Mouse (Mus musculus) testis, postnatal 10 days (tissue): Measurements from ENCODE around the gene Vgll1.

Experiments used
- DNase-seq: peaks from one replicate; pipeline ENCODE4 v3.0.0; 2021; ENCODE audit warnings: low spot score

Gene Vgll1

DNA sequence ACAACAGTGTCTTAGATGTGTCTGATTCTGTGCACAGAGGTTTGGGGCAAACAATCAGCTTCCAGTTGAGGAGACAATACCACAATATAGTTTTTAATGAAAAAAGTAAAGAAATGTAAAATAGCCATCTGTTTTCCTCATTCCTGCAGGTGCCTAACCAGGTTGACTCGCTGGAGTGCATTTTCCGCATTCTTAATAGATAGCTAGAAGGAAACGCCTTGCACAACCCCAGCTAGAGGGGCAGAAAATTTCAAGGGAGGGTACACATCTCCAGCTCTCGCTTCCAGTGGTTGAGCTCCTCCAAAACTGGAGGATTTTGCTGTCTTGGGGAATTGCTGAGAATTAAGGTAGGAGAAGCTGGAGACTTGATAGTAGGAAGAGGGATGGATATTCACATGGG, at the start of gene Vgll1:
Gene Vgll1 (plus strand): TSS at position 301 of the 400 bp plus-strand sequence.
- DNase-seq, result no peak

GRCm38 (mm10) chrX:57042774-57043173, 45.1 kb upstream of the Vgll1 start, which contains the start of gene Brs3:
Gene Brs3, plus strand, starts transcription at chrX:57043074.
- no peak for DNase-seq

GRCm38 (mm10) chrX:57043869-57044268, 44.0 kb upstream of the Vgll1 start:
- no peak for DNase-seq

- no peak for DNase-seq
These were observed 35.1 kb upstream of the Vgll1 start for GRCm38 (mm10) chrX:57052848-57053173.

- peak; percentile 83 for DNase-seq
These were observed 34.5 kb upstream of the Vgll1 start, which contains the start of gene Htatsf1 for GRCm38 (mm10) chrX:57053174-57053992. Gene Htatsf1, plus strand, starts transcription at chrX:57053583.

GRCm38 (mm10) chrX:57053993-57054385, 33.9 kb upstream of the Vgll1 start:
- peak; percentile 36 for DNase-seq

DNA sequence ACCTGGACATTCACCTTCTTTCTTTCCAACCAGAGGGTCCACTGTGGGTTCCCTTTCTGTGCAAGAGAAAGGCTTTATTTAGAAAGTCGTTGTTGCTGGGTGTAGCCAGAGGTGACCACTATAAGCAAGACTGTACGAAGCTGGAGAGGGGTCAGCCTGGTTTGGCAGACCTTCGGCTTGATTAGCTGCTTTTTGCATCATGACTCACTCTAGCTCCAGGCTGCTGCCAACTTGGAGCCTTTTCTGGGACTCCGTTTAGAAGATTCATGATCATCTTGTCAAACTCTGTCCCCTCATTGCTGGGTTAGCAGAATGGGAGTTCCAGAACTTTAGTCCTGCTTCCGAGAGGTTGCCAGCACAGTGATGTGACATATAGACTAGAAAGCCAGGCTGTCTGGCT, 6.4 kb upstream of the Vgll1 start:
- no peak for DNase-seq

DNA sequence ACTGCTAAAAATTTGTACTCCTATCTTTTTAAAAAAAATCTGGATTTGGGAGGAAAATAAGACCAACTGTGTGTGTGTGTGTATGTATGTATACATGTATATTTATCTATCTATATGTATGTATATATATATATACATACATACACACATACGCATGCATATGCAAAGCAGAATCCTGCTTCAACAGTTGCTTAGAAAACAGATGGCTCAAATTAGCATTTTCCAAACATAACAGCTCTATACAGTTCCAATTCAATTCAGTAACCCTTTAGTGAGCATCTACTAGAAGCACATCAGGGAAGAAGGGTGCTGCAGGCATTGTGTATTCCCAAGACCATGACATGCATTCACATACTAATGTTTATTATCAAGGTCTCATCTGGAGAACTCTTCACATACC, 15.5 kb downstream of the Vgll1 start:
- no peak for DNase-seq

- DNase-seq, result no peak
These were observed 19.1 kb downstream of the Vgll1 start for GRCm38 (mm10) chrX:57106956-57107355.

GRCm38 (mm10) chrX:57118143-57118542, 30.2 kb downstream of the Vgll1 start:
- no peak for DNase-seq

GRCm38 (mm10) chrX:57120768-57121167, 32.9 kb downstream of the Vgll1 start:
- DNase-seq, result peak; percentile 41

- no peak for DNase-seq
These were observed 42.7 kb downstream of the Vgll1 start for GRCm38 (mm10) chrX:57130633-57131032.

- DNase-seq, result no peak
These were observed 49.7 kb downstream of the Vgll1 start for GRCm38 (mm10) chrX:57137627-57138026.

DNA sequence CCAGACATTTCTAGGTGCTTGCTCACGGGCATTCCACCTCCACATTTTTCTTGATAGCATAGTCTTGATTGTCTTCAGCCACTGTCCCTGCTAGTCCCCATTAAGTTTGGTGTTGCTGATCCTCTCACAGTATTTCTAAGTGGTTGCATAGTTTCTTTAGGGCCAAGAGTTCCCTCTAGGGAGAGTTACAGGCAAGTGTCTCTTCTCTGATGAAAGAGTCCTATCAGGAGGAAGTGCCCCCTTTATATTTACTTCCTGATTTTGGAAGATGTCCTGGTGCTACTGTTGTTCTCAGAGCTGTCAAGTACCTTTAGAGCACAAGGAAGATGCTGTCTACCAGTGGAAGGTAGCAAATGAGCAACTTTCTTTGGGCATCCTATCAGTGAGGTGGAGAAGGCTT, 65.6 kb downstream of the Vgll1 start:
- no peak for DNase-seq
